Mouse (Mus musculus) stomach, postnatal 0 days (tissue): ENCODE results near the gene Txlna. TPM values are rescaled to one million over a fixed set of nuclear protein-coding genes. Genes with fewer than 3 reads are reported as not detected.

Experiments used
- ATAC-seq: fragments of 200-750 bp; cut with Nextera tagmentation; 2 replicates; pipeline ENCODE4 v1.8.0; 2017; ENCODE audit not compliant: low FRiP score, low TSS enrichment
- DNase-seq: peaks from one replicate; pipeline ENCODE4 v3.0.0-alpha.2; 2016; ENCODE audit warnings: low spot score
- H3K27ac ChIP-seq: fragments of 300-500 bp; sonication (generic); replicated peaks from 2 replicates; pipeline ENCODE4 v1.5.1; 2014; ENCODE audit warnings: mild to moderate bottlenecking, control low read depth
- H3K27me3 ChIP-seq: fragments of 300-500 bp; sonication (generic); 2 replicates; pipeline ENCODE4 v1.6.1; 2014; ENCODE audit warnings: low read length; ENCODE audit not compliant: control insufficient read depth, insufficient read depth
- H3K36me3 ChIP-seq: fragments of 300-500 bp; sonication (generic); 2 replicates; pipeline ENCODE4 v1.6.1; 2014; ENCODE audit warnings: low read length, mixed read lengths; ENCODE audit not compliant: control insufficient read depth, insufficient read depth
- H3K4me1 ChIP-seq: fragments of 300-500 bp; sonication (generic); replicated peaks from 2 replicates; pipeline ENCODE4 v1.6.1; 2014; ENCODE audit warnings: antibody characterized with exemption; ENCODE audit not compliant: control insufficient read depth, insufficient read depth
- H3K4me2 ChIP-seq: fragments of 300-500 bp; sonication (generic); replicated peaks from 2 replicates; pipeline ENCODE4 v1.6.1; 2014; ENCODE audit warnings: low read depth, mild to moderate bottlenecking, control low read depth, moderate library complexity
- H3K4me3 ChIP-seq: fragments of 300-500 bp; sonication (generic); 2 replicates; pipeline ENCODE4 v1.5.1; 2014; ENCODE audit warnings: low read depth, low read length, control low read depth
- H3K9ac ChIP-seq: fragments of 300-500 bp; sonication (generic); 2 replicates; pipeline ENCODE4 v1.6.1; 2014; ENCODE audit warnings: mild to moderate bottlenecking, low read length, control low read depth, mixed read lengths
- H3K9me3 ChIP-seq: fragments of 300-500 bp; sonication (generic); 2 replicates; pipeline ENCODE4 v1.6.1; 2016; ENCODE audit warnings: low read length; ENCODE audit not compliant: control insufficient read depth
- CTCF ChIP-seq: IDR thresholded peaks from 2 replicates; pipeline ENCODE4 v1.5.1; 2016; ENCODE audit warnings: antibody characterized with exemption, low read depth, mild to moderate bottlenecking, moderate library complexity
- EP300 ChIP-seq: optimal IDR thresholded peaks from 2 replicates; pipeline ENCODE3; 2016; ENCODE audit warnings: antibody characterized with exemption
- WGBS: fragments of 180-500 bp; shearing (Covaris S2); extraction: QIAGEN DNeasy Blood & Tissue Kit; methylation state at CpG from one replicate; pipeline ENCODE4 v1.1.7; 2014; 5-methylcytosine and 5-hydroxymethylcytosine counted together
- polyA plus RNA-seq: library from polyadenylated mRNA; unstranded; fragments of >200 nt; fragmentation: Nextera tagmentation; extraction: Ambion mirVana; gene quantifications from 2 replicates; pipeline ENCODE4 v1.2.1, GENCODE M21; 2015

The Txlna gene
- polyA plus RNA-seq, 1 experiment from 2014 or later, result 23.6 TPM

GRCm38 (mm10) chr4:129615801-129616290 is 25.0 kb downstream of the Txlna start:
- H3K4me1 ChIP-seq, result 0 out of 2 replicates have a peak, but pooled peaks cover 3% of the 10 kb centered on the region
- no peaks in the 10 kb centered on the region for H3K9me3 ChIP-seq
- DNase-seq (no peak), ATAC-seq (no peak)
- no peaks in the 10 kb centered on the region; the same call in 1 of the 2 replicates for H3K36me3 ChIP-seq
- no peak overlapping the region for H3K9ac ChIP-seq
- no peak overlapping the region for H3K4me3 ChIP-seq
- TF ChIP-seq EP300, result no peak
- no peak for TF ChIP-seq CTCF
- H3K4me2 ChIP-seq, result no peak overlapping the region
- no peaks in the 10 kb centered on the region for H3K27me3 ChIP-seq
- H3K27ac ChIP-seq, result no peak overlapping the region
- 87% methylated on average over 9 of the region's 9 CpGs for WGBS

- H3K4me2 ChIP-seq, result no peak within 1 kb of the TSS
- TF ChIP-seq EP300 (no peak), CTCF (no peak)
- no peaks in the 10 kb centered on the region for H3K27me3 ChIP-seq
- DNase-seq (no peak), ATAC-seq (no peak)
- H3K27ac ChIP-seq, result no peak within 1 kb of the TSS
- 0 out of 2 replicates have a peak, but pooled peaks cover 3% of the 10 kb centered on the region for H3K4me1 ChIP-seq
- no peak within 1 kb of the TSS for H3K4me3 ChIP-seq
- 75% methylated on average over 6 of the region's 6 CpGs for WGBS
- no peak within 1 kb of the TSS for H3K9ac ChIP-seq
- no peaks in the 10 kb centered on the region; the same call in 1 of the 2 replicates for H3K36me3 ChIP-seq
- no peaks in the 10 kb centered on the region for H3K9me3 ChIP-seq
Measured at GRCm38 (mm10) chr4:129614093-129614492, 26.8 kb downstream of the Txlna start, which contains the start of gene Dcdc2b. TSS of gene Dcdc2b (minus strand) at chr4:129614257.

- peaks cover 10% of the 10 kb centered on the region for H3K36me3 ChIP-seq
- no peak overlapping the region for H3K4me2 ChIP-seq
- no peak for ATAC-seq
- WGBS, result 72% methylated on average over 4 of the region's 4 CpGs
- TF ChIP-seq CTCF, result no peak
- TF ChIP-seq EP300, result no peak
- no peak overlapping the region for H3K9ac ChIP-seq
- no peak overlapping the region for H3K4me3 ChIP-seq
- H3K9me3 ChIP-seq, result no peaks in the 10 kb centered on the region
- no peak overlapping the region for H3K27ac ChIP-seq
- no peak for DNase-seq
- H3K4me1 ChIP-seq, result no peaks in the 10 kb centered on the region
- H3K27me3 ChIP-seq, result no peaks in the 10 kb centered on the region
Measured at GRCm38 (mm10) chr4:129610472-129610871, 30.4 kb downstream of the Txlna start.

GRCm38 (mm10) chr4:129610026-129610425 is 30.8 kb downstream of the Txlna start:
- DNase-seq (no peak), ATAC-seq (no peak)
- Histone ChIP-seq H3K9me3 (no peaks in the 10 kb centered on the region), H3K4me1 (no peaks in the 10 kb centered on the region), H3K27me3 (no peaks in the 10 kb centered on the region), H3K9ac (no peak overlapping the region), H3K4me2 (no peak overlapping the region), H3K27ac (0 out of 2 replicates have a peak overlapping the region, but pooled peaks have one; percentile 24), H3K4me3 (no peak overlapping the region), H3K36me3 (peaks cover 10% of the 10 kb centered on the region)
- TF ChIP-seq EP300 (no peak), CTCF (no peak)
- 59% methylated on average over 4 of the region's 4 CpGs for WGBS

- Histone ChIP-seq H3K9ac (no peak overlapping the region), H3K4me3 (no peak overlapping the region), H3K36me3 (peaks cover 10% of the 10 kb centered on the region), H3K27ac (0 out of 2 replicates have a peak overlapping the region, but pooled peaks have one; percentile 24), H3K4me1 (no peaks in the 10 kb centered on the region), H3K9me3 (no peaks in the 10 kb centered on the region), H3K4me2 (no peak overlapping the region), H3K27me3 (no peaks in the 10 kb centered on the region)
- peak; percentile 39 for DNase-seq
- WGBS, result 71% methylated on average over 12 of the region's 12 CpGs
- TF ChIP-seq EP300, result no peak
- no peak for TF ChIP-seq CTCF
- ATAC-seq, result peak; percentile 51; the same call in 1 of the 2 replicates
Measured at GRCm38 (mm10) chr4:129609139-129609631, 31.7 kb downstream of the Txlna start.

- WGBS, result 31% methylated on average over 7 of the region's 7 CpGs
- Histone ChIP-seq H3K4me3 (no peak overlapping the region), H3K4me2 (no peak overlapping the region), H3K9me3 (no peaks in the 10 kb centered on the region), H3K36me3 (peaks cover 17% of the 10 kb centered on the region), H3K4me1 (no peaks in the 10 kb centered on the region), H3K9ac (no peak overlapping the region), H3K27ac (no peak overlapping the region), H3K27me3 (no peaks in the 10 kb centered on the region)
- TF ChIP-seq EP300 (no peak), CTCF (peak; percentile 94)
- ATAC-seq (peak; percentile 90), DNase-seq (peak; percentile 85)
Measured at GRCm38 (mm10) chr4:129608426-129609025, 32.3 kb downstream of the Txlna start.
